30 mouse cellular contexts compared by ENCODE assay signal in the genomic region with DNA sequence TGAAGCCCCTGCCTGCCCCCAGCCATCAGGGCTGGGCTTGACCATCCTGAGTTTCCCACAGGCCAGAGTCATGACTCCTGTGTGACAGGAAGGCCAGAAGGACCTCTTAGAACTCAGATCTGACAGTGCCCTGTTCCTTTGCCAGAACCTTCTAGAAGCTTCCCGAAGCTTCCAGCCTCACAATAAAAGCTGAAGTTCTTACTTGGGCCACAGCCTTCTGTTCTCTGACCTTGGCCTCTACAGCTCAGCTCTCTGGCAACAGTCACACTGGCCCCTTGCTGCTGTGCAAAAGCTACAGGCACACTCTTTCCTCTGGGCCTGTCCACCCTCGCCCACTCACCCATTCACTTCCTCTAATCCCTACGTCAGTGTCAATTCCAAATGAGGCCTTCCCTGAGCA. TPM values are rescaled to one million over a fixed set of nuclear protein-coding genes. Genes with fewer than 3 reads are reported as not detected.
DNase-seq lines count a peak whose midpoint lies in the region; ATAC-seq and TF ChIP-seq lines count a peak whose summit lies in the region.
"Had no signal": no experiment of that assay in that cellular context is flagged by ENCODE, and none has a peak within 500 bp of the region (broad histone marks: within the 10 kb centered on the region; RNA-seq: fewer than 3 reads in every experiment).

No protein-coding gene starts in this region.

- no peak overlapping the region for H3K4me3 ChIP-seq in lung, postnatal 0 days (ENCODE audit: low read depth, low read length)
- peak overlapping the region; percentile 22 for H3K4me3 ChIP-seq in testis, adult 2 months (ENCODE audit: control insufficient read depth, low read depth, low read length)
- no peak overlapping the region for H3K4me3 ChIP-seq in forebrain, embryonic 13.5 days
- H3K4me3 ChIP-seq: embryonic facial prominence, embryonic 10.5 days; embryonic facial prominence, embryonic 13.5 days; erythroblast, embryonic 14.5 days; forebrain, embryonic 12.5 days; heart, adult 2 months; heart, embryonic 10.5 days; heart, embryonic 13.5 days had no signal

- no peak for TF ChIP-seq CTCF in lung, postnatal 0 days (IDR thresholded peaks at IDR 0.05)
- TF ChIP-seq CTCF in testis, adult 2 months (IDR thresholded peaks at IDR 0.05; ENCODE audit: control insufficient read depth, insufficient read depth, insufficient replicate concordance, low read depth, low read length) = no peak

- no peak overlapping the region for H3K9ac ChIP-seq in lung, postnatal 0 days (replicated peaks; ENCODE audit: low read depth)
- H3K9ac ChIP-seq in forebrain, embryonic 13.5 days = no peak overlapping the region
- H3K9ac ChIP-seq: embryonic facial prominence, embryonic 13.5 days; forebrain, embryonic 12.5 days; heart, embryonic 13.5 days; hindbrain, embryonic 14.5 days had no signal

- peak; percentile 60; the same call in 1 of the 2 replicates for TF ChIP-seq POLR2A in testis, adult 2 months (IDR thresholded peaks at IDR 0.05; ENCODE audit: control insufficient read depth, low read depth, low read length)

- 66% methylated on average over 3 of the region's 3 CpGs for whole genome bisulfite sequencing in lung, postnatal 0 days
- 76% methylated on average over 3 of the region's 3 CpGs for WGBS in forebrain, embryonic 13.5 days

- no peaks in the 10 kb centered on the region for H3K36me3 ChIP-seq in lung, postnatal 0 days (ENCODE audit: insufficient read depth, low read length)
- no peaks in the 10 kb centered on the region for H3K36me3 ChIP-seq in testis, adult 2 months (ENCODE audit: control insufficient read depth, insufficient read depth, low read length)
- H3K36me3 ChIP-seq in forebrain, embryonic 13.5 days (ENCODE audit: poor library complexity, severe bottlenecking) = no peaks in the 10 kb centered on the region
- H3K36me3 ChIP-seq: embryonic facial prominence, embryonic 10.5 days; embryonic facial prominence, embryonic 13.5 days; forebrain, embryonic 12.5 days; heart, embryonic 10.5 days; heart, embryonic 13.5 days had no signal

- no peak for TF ChIP-seq EP300 in lung, postnatal 0 days (IDR thresholded peaks at IDR 0.05)

- no peak overlapping the region for H3K27ac ChIP-seq in lung, postnatal 0 days (ENCODE audit: low read length)
- peak overlapping the region; percentile 54 for H3K27ac ChIP-seq in testis, adult 2 months (ENCODE audit: control insufficient read depth, insufficient read depth, low read depth, low read length)
- H3K27ac ChIP-seq in forebrain, embryonic 13.5 days = no peak overlapping the region
- H3K27ac ChIP-seq: embryonic facial prominence, embryonic 10.5 days; embryonic facial prominence, embryonic 13.5 days; forebrain, embryonic 12.5 days; heart, adult 2 months; heart, embryonic 10.5 days; heart, embryonic 13.5 days; hindbrain, embryonic 14.5 days; hindbrain, postnatal 0 days had no signal

- H3K9me3 ChIP-seq in lung, postnatal 0 days (ENCODE audit: low read length) = no peaks in the 10 kb centered on the region
- no peaks in the 10 kb centered on the region for H3K9me3 ChIP-seq in forebrain, embryonic 13.5 days (replicated peaks)
- H3K9me3 ChIP-seq: embryonic facial prominence, embryonic 10.5 days; embryonic facial prominence, embryonic 13.5 days; forebrain, embryonic 12.5 days; heart, embryonic 10.5 days; heart, embryonic 13.5 days had no signal

- peak; percentile 23 for DNase-seq in lung, postnatal 25 days (ENCODE audit: low spot score)
- DNase-seq in lung, postnatal 0 days (ENCODE audit: low spot score) = no peak
- no peak for DNase-seq in testis, postnatal 10 days (ENCODE audit: low spot score)
- DNase-seq in adrenal gland, postnatal 14 days = peak; percentile 45
- peak; percentile 37 for DNase-seq in testis, postnatal 14 days (ENCODE audit: low spot score)
- DNase-seq in left cerebral cortex, adult 11 months (ENCODE audit: low spot score) = no peak
- DNase-seq: cerebellum, adult 11 months; cerebellum, adult 2 months; cerebellum, adult 9-11 months; cerebellum, postnatal 25 days; gastrocnemius, postnatal 10 days; gastrocnemius, postnatal 36 days; heart, adult 2 months; heart, postnatal 14 days; heart, postnatal 4 days had no signal

- no peaks in the 10 kb centered on the region for H3K4me1 ChIP-seq in lung, postnatal 0 days (ENCODE audit: insufficient read depth, low read depth, low read length)
- peaks cover 2% of the 10 kb centered on the region; the same call in 1 of the 2 replicates for H3K4me1 ChIP-seq in testis, adult 2 months (ENCODE audit: control insufficient read depth, insufficient read depth, low read length)
- H3K4me1 ChIP-seq in forebrain, embryonic 13.5 days = no peaks in the 10 kb centered on the region
- H3K4me1 ChIP-seq: embryonic facial prominence, embryonic 10.5 days; embryonic facial prominence, embryonic 13.5 days; forebrain, embryonic 12.5 days; heart, embryonic 10.5 days; heart, embryonic 13.5 days had no signal

- no peak for ATAC-seq in lung, postnatal 0 days
- ATAC-seq in forebrain, embryonic 13.5 days = no peak
- ATAC-seq: CD4-positive, CD25-positive, alpha-beta regulatory T cell, adult 4 months; forebrain, embryonic 16.5 days; hindbrain, postnatal 0 days; inflammation-experienced regulatory T-cells, adult 6 months had no signal

- no peaks in the 10 kb centered on the region for H3K27me3 ChIP-seq in lung, postnatal 0 days (replicated peaks; ENCODE audit: insufficient read depth, low read length)
- no peaks in the 10 kb centered on the region for H3K27me3 ChIP-seq in testis, adult 2 months (ENCODE audit: control insufficient read depth, insufficient read depth, low read length)
- H3K27me3 ChIP-seq in forebrain, embryonic 13.5 days = no peaks in the 10 kb centered on the region; the same call in 1 of the 2 replicates

- H3K4me2 ChIP-seq in lung, postnatal 0 days (replicated peaks; ENCODE audit: low read depth, low read length) = no peak overlapping the region
- no peak overlapping the region for H3K4me2 ChIP-seq in forebrain, embryonic 13.5 days
- H3K4me2 ChIP-seq: embryonic facial prominence, embryonic 13.5 days; forebrain, embryonic 12.5 days; heart, embryonic 13.5 days; hindbrain, embryonic 14.5 days had no signal

RNA-seq across cellular contexts. Expression of a gene that starts 10.3 kb away (rescaled TPM):
- polyA plus RNA-seq in lung, postnatal 0 days (2015; fragmentation: Nextera tagmentation; extraction: Ambion mirVana) = 0.10 and 0.17 TPM in 2 replicates
- polyA plus RNA-seq in testis, adult 2 months (2012; rRNA removed) = 91.8 and 114 TPM in 2 replicates
- total RNA-seq in adrenal gland, postnatal 14 days (2021) = 68.3 and 86.2 TPM in 2 replicates
- polyA plus RNA-seq in forebrain, embryonic 13.5 days (2015; fragmentation: Nextera tagmentation; extraction: Ambion mirVana) = 14.7 and 16.1 TPM in 2 replicates
- total RNA-seq: common myeloid progenitor, adult 5-6 weeks; granulocyte monocyte progenitor cell, adult 5-6 weeks had no signal
- polyA plus RNA-seq: erythroblast, embryonic 14.5 days had no signal

RNA-seq across cellular contexts. Expression of a gene that starts 26.7 kb away (rescaled TPM):
- polyA plus RNA-seq in lung, postnatal 0 days (2015; fragmentation: Nextera tagmentation; extraction: Ambion mirVana) = 15.2 and 17.7 TPM in 2 replicates
- polyA plus RNA-seq in testis, adult 2 months (2012; rRNA removed) = 129 and 142 TPM in 2 replicates
- total RNA-seq in adrenal gland, postnatal 14 days (2021) = 15.7 and 18.2 TPM in 2 replicates
- polyA plus RNA-seq in forebrain, embryonic 13.5 days (2015; fragmentation: Nextera tagmentation; extraction: Ambion mirVana) = 3.0 and 3.6 TPM in 2 replicates

Comparison
In these comparisons a context has a peak if more than half of its experiments do, and no peak if none do; other contexts are left out.
1. DNase-seq: peak in lung, postnatal 25 days (single experiment), adrenal gland, postnatal 14 days (single experiment) and testis, postnatal 14 days (single experiment); none in lung, postnatal 0 days (single experiment), testis, postnatal 10 days (single experiment) and left cerebral cortex, adult 11 months (single experiment).
2. RNA of a gene that starts 10.3 kb away (polyA plus RNA-seq): 91.8 to 114 TPM in testis, adult 2 months and 14.7 to 16.1 TPM in forebrain, embryonic 13.5 days; 0.10 to 0.17 TPM in lung, postnatal 0 days; every median in the first group is over 10 times any median in the second.